9 mouse cellular contexts compared by ENCODE assay signal in genomic region chr4:119157186-119157585, GRCm38 (mm10). TPM values are rescaled to one million over a fixed set of nuclear protein-coding genes. Genes with fewer than 3 reads are reported as not detected.
A peak's percentile ranks its signal among the peaks of the same experiment; 100 is the strongest.
DNase-seq lines count a peak whose midpoint lies in the region; ATAC-seq and TF ChIP-seq lines count a peak whose summit lies in the region.
"Had no signal": no experiment of that assay in that cellular context is flagged by ENCODE, and none has a peak within 500 bp of the region (broad histone marks: within the 10 kb centered on the region; RNA-seq: fewer than 3 reads in every experiment).

No protein-coding gene starts in this region.

- H3K9ac ChIP-seq in forebrain, postnatal 0 days = no peak overlapping the region
- no peak overlapping the region for H3K9ac ChIP-seq in forebrain, embryonic 15.5 days (replicated peaks)
- no peak overlapping the region for H3K9ac ChIP-seq in lung, postnatal 0 days (replicated peaks; ENCODE audit: low read depth)
- H3K9ac ChIP-seq: hindbrain, embryonic 15.5 days had no signal

- no peak overlapping the region for H3K4me3 ChIP-seq in forebrain, postnatal 0 days (ENCODE audit: low read depth, low read length)
- H3K4me3 ChIP-seq in forebrain, embryonic 15.5 days = no peak overlapping the region
- no peak overlapping the region for H3K4me3 ChIP-seq in lung, postnatal 0 days (ENCODE audit: low read depth, low read length)
- H3K4me3 ChIP-seq: hindbrain, embryonic 15.5 days had no signal

- DNase-seq in forebrain, postnatal 0 days = peak; percentile 40
- DNase-seq in ovary, postnatal 14 days (ENCODE audit: low spot score) = peak; percentile 54
- DNase-seq in ovary, postnatal 10 days (ENCODE audit: low spot score) = no peak
- DNase-seq in adrenal gland, postnatal 14 days = peak; percentile 84
- DNase-seq in gastrocnemius, adult 8-10 months (ENCODE audit: low spot score in 2 of 2) = peak; percentile 32 to 36
- peak; percentile 43 for DNase-seq in lung, postnatal 0 days (ENCODE audit: low spot score)
- peak; percentile 43 for DNase-seq in testis, postnatal 14 days (ENCODE audit: low spot score)

- H3K4me1 ChIP-seq in forebrain, postnatal 0 days (ENCODE audit: insufficient read depth) = no peaks in the 10 kb centered on the region
- H3K4me1 ChIP-seq in forebrain, embryonic 15.5 days = no peaks in the 10 kb centered on the region
- H3K4me1 ChIP-seq in lung, postnatal 0 days (ENCODE audit: insufficient read depth, low read depth, low read length) = no peaks in the 10 kb centered on the region
- H3K4me1 ChIP-seq: hindbrain, embryonic 15.5 days had no signal

- no peak for ATAC-seq in forebrain, postnatal 0 days
- no peak for ATAC-seq in forebrain, embryonic 15.5 days (replicated peaks)
- ATAC-seq in lung, postnatal 0 days = no peak

- WGBS in forebrain, postnatal 0 days = 34% methylated on average over 2 of the region's 2 CpGs
- 27% methylated on average over 2 of the region's 2 CpGs for WGBS in forebrain, embryonic 15.5 days
- WGBS in lung, postnatal 0 days = 34% methylated on average over 2 of the region's 2 CpGs

- H3K27me3 ChIP-seq in forebrain, postnatal 0 days (ENCODE audit: insufficient read depth, low read length) = no peaks in the 10 kb centered on the region
- no peaks in the 10 kb centered on the region for H3K27me3 ChIP-seq in forebrain, embryonic 15.5 days
- H3K27me3 ChIP-seq in lung, postnatal 0 days (replicated peaks; ENCODE audit: insufficient read depth, low read length) = no peaks in the 10 kb centered on the region
- H3K27me3 ChIP-seq: hindbrain, embryonic 15.5 days had no signal

- TF ChIP-seq CTCF in forebrain, postnatal 0 days (IDR thresholded peaks at IDR 0.05; ENCODE audit: low read depth) = peak; percentile 52
- peak; percentile 71 for TF ChIP-seq CTCF in lung, postnatal 0 days (IDR thresholded peaks at IDR 0.05)

- H3K9me3 ChIP-seq in forebrain, postnatal 0 days (ENCODE audit: low read length) = no peaks in the 10 kb centered on the region
- H3K9me3 ChIP-seq in forebrain, embryonic 15.5 days = no peaks in the 10 kb centered on the region
- no peaks in the 10 kb centered on the region for H3K9me3 ChIP-seq in lung, postnatal 0 days (ENCODE audit: low read length)
- H3K9me3 ChIP-seq: hindbrain, embryonic 15.5 days had no signal

- no peak overlapping the region for H3K27ac ChIP-seq in forebrain, postnatal 0 days (ENCODE audit: low read depth, low read length)
- no peak overlapping the region for H3K27ac ChIP-seq in forebrain, embryonic 15.5 days (replicated peaks)
- no peak overlapping the region for H3K27ac ChIP-seq in lung, postnatal 0 days (ENCODE audit: low read length)
- H3K27ac ChIP-seq: hindbrain, embryonic 15.5 days had no signal

- no peak for TF ChIP-seq EP300 in lung, postnatal 0 days (IDR thresholded peaks at IDR 0.05)

- H3K36me3 ChIP-seq in forebrain, postnatal 0 days (ENCODE audit: insufficient read depth) = no peaks in the 10 kb centered on the region
- H3K36me3 ChIP-seq in forebrain, embryonic 15.5 days = no peaks in the 10 kb centered on the region
- no peaks in the 10 kb centered on the region for H3K36me3 ChIP-seq in lung, postnatal 0 days (ENCODE audit: insufficient read depth, low read length)
- H3K36me3 ChIP-seq: hindbrain, embryonic 15.5 days had no signal

- no peak overlapping the region for H3K4me2 ChIP-seq in forebrain, postnatal 0 days (ENCODE audit: low read depth)
- no peak overlapping the region for H3K4me2 ChIP-seq in forebrain, embryonic 15.5 days (replicated peaks)
- no peak overlapping the region for H3K4me2 ChIP-seq in lung, postnatal 0 days (replicated peaks; ENCODE audit: low read depth, low read length)
- H3K4me2 ChIP-seq: hindbrain, embryonic 15.5 days had no signal

RNA-seq across cellular contexts. Expression of gene Zfp691, which starts 16.8 kb away (rescaled TPM):
- 6.5 and 7.2 TPM in 2 replicates for total RNA-seq in forebrain, postnatal 0 days (2014; rRNA removed)
- polyA plus RNA-seq in forebrain, postnatal 0 days (2015; fragmentation: Nextera tagmentation; extraction: Ambion mirVana) = 1.2 and 2.2 TPM in 2 replicates
- polyA plus RNA-seq in forebrain, embryonic 15.5 days (2015; fragmentation: Nextera tagmentation; extraction: Ambion mirVana) = 5.0 and 5.4 TPM in 2 replicates
- total RNA-seq in adrenal gland, postnatal 14 days (2021) = 20.5 and 21.6 TPM in 2 replicates
- total RNA-seq in gastrocnemius, adult 8-10 months (2022) = 10 to 100 TPM; 15.2 to 18.5 (median 16.8) TPM
- 4.6 and 5.8 TPM in 2 replicates for polyA plus RNA-seq in lung, postnatal 0 days (2015; fragmentation: Nextera tagmentation; extraction: Ambion mirVana)

RNA-seq across cellular contexts. Expression of gene Ermap, which starts 32.6 kb away (rescaled TPM):
- 0.15 and 0.33 TPM in 2 replicates for total RNA-seq in forebrain, postnatal 0 days (2014; rRNA removed)
- polyA plus RNA-seq in forebrain, postnatal 0 days (2015; fragmentation: Nextera tagmentation; extraction: Ambion mirVana) = 0.24 and 0.36 TPM in 2 replicates
- polyA plus RNA-seq in forebrain, embryonic 15.5 days (2015; fragmentation: Nextera tagmentation; extraction: Ambion mirVana) = 0.27 and 0.61 TPM in 2 replicates
- total RNA-seq in adrenal gland, postnatal 14 days (2021) = 2.3 and 8.8 TPM in 2 replicates
- not detected for total RNA-seq in gastrocnemius, adult 8-10 months (2022)
- polyA plus RNA-seq in lung, postnatal 0 days (2015; fragmentation: Nextera tagmentation; extraction: Ambion mirVana) = 1.9 and 2.2 TPM in 2 replicates

RNA-seq across cellular contexts. Expression of gene Svbp, which starts 37.9 kb away (rescaled TPM):
- total RNA-seq in forebrain, postnatal 0 days (2014; rRNA removed) = 124 and 139 TPM in 2 replicates
- polyA plus RNA-seq in forebrain, postnatal 0 days (2015; fragmentation: Nextera tagmentation; extraction: Ambion mirVana) = 227 and 298 TPM in 2 replicates
- 256 and 267 TPM in 2 replicates for polyA plus RNA-seq in forebrain, embryonic 15.5 days (2015; fragmentation: Nextera tagmentation; extraction: Ambion mirVana)
- total RNA-seq in adrenal gland, postnatal 14 days (2021) = 19.0 and 22.5 TPM in 2 replicates
- total RNA-seq in gastrocnemius, adult 8-10 months (2022) = 10 to 100 TPM in 2 of 4 experiments, 1 to 10 TPM in 2; 8.7 to 12.2 (median 10.1) TPM
- polyA plus RNA-seq in lung, postnatal 0 days (2015; fragmentation: Nextera tagmentation; extraction: Ambion mirVana) = 99.9 and 101 TPM in 2 replicates

RNA-seq across cellular contexts. Expression of gene Slc2a1, which starts 48.7 kb away (rescaled TPM):
- 53.6 and 64.8 TPM in 2 replicates for total RNA-seq in forebrain, postnatal 0 days (2014; rRNA removed)
- 41.4 and 43.1 TPM in 2 replicates for polyA plus RNA-seq in forebrain, postnatal 0 days (2015; fragmentation: Nextera tagmentation; extraction: Ambion mirVana)
- polyA plus RNA-seq in forebrain, embryonic 15.5 days (2015; fragmentation: Nextera tagmentation; extraction: Ambion mirVana) = 89.5 and 89.7 TPM in 2 replicates
- total RNA-seq in adrenal gland, postnatal 14 days (2021) = 15.9 and 19.6 TPM in 2 replicates
- 1 to 10 TPM; 4.6 to 9.8 (median 5.3) TPM for total RNA-seq in gastrocnemius, adult 8-10 months (2022)
- polyA plus RNA-seq in lung, postnatal 0 days (2015; fragmentation: Nextera tagmentation; extraction: Ambion mirVana) = 16.7 and 20.4 TPM in 2 replicates
